Mouse (Mus musculus): ENCODE measurements around the gene Tenm4.

- TF ChIP-seq CTCF (IDR thresholded peaks at IDR 0.05; ENCODE audit: borderline replicate concordance, insufficient read depth, low read depth, low read length) (no peak), POLR2A (IDR thresholded peaks at IDR 0.05; ENCODE audit: borderline replicate concordance, insufficient read depth, low read length) (no peak)
Measured at GRCm38 (mm10) chr7:96556756-96557155, 385.7 kb downstream of the Tenm4 start.
